Mouse (Mus musculus) gastrocnemius, postnatal 4 days (tissue): ENCODE data around the gene Zbtb48. TPM values are rescaled to one million over a fixed set of nuclear protein-coding genes. Genes with fewer than 3 reads are reported as not detected.
A peak's percentile ranks its signal among the peaks of the same experiment; 100 is the strongest.

ENCODE experiments used
- DNase-seq, 2 experiments: peaks; one replicate each; pipeline ENCODE4 v3.0.0; 2021 to 2022; ENCODE audit warnings: low spot score in 2 of 2, mixed read lengths in 2 of 2
- total RNA-seq, 2 experiments: library from RNA; stranded (reverse); gene quantifications; 2 replicates each; pipeline ENCODE4 v1.2.3; 2021

Gene Zbtb48
- total RNA-seq, 2 experiments from 2014 or later: 5.5 to 5.7 TPM

- DNase-seq: peak in 1 of 2 experiments; percentile 42
These were observed 52.0 kb downstream of the Zbtb48 start for GRCm38 (mm10) chr4:151975441-151975840.

GRCm38 (mm10) chr4:151972221-151972967, 55.1 kb downstream of the Zbtb48 start:
- no peak for DNase-seq

Other genes starting within 250 kb of the Zbtb48 start
- 100 to 1,000 TPM in 1 of 2 experiments, 10 to 100 TPM in 1; 87.9 to 105 TPM for gene Camta1, start 165.8 kb downstream of the Zbtb48 start, total RNA-seq
- gene Dnajc11, start 94.0 kb downstream of the Zbtb48 start, total RNA-seq: 10 to 100 TPM; 60.8 to 81.1 TPM
- 10 to 100 TPM; 45.3 to 48.9 TPM for gene Thap3, start 38.7 kb downstream of the Zbtb48 start, total RNA-seq
- gene Phf13, start 31.4 kb downstream of the Zbtb48 start, total RNA-seq: 10 to 100 TPM; 13.9 to 16.1 TPM
- 10 to 100 TPM; 37.2 to 38.9 TPM for gene Klhl21, start 18.9 kb downstream of the Zbtb48 start, total RNA-seq
- gene Tas1r1, start 10.9 kb upstream of the Zbtb48 start, total RNA-seq: 1 to 10 TPM; 3.0 to 3.5 TPM
- 10 to 100 TPM; 13.2 to 15.1 TPM for gene Nol9, start 11.7 kb upstream of the Zbtb48 start, total RNA-seq
- gene Plekhg5, start 44.8 kb upstream of the Zbtb48 start, total RNA-seq: 10 to 100 TPM; 22.2 to 31.9 TPM
- gene Tnfrsf25, start 88.3 kb upstream of the Zbtb48 start, total RNA-seq: 1 to 10 TPM; 1.9 to 2.0 TPM
- 1 to 10 TPM; 1.5 TPM for gene Espn, start 124.7 kb upstream of the Zbtb48 start, total RNA-seq
- gene Hes2, start 131.2 kb upstream of the Zbtb48 start, total RNA-seq: not detected
- 10 to 100 TPM; 13.5 to 17.6 TPM for gene Acot7, start 150.5 kb upstream of the Zbtb48 start, total RNA-seq
- 10 to 100 TPM; 47.5 to 49.4 TPM for gene Gpr153, start 246.6 kb upstream of the Zbtb48 start, total RNA-seq